Mouse (Mus musculus) CH12.LX (cell line): Measurements from ENCODE around the gene Fam193a. TPM values are rescaled to one million over a fixed set of nuclear protein-coding genes. Genes with fewer than 3 reads are reported as not detected.

Experiments used
- DNase-seq: peaks from one replicate; pipeline ENCODE4 v3.0.0-alpha.2; 2013; ENCODE audit errors: extremely low read depth
- H3K27ac ChIP-seq: 2 replicates; pipeline ENCODE4 v1.5.1; 2012; ENCODE audit warnings: low read depth, mild to moderate bottlenecking, control low read depth, moderate library complexity; ENCODE audit not compliant: insufficient read depth
- H3K27me3 ChIP-seq: replicated peaks from 2 replicates; pipeline ENCODE3; 2012; ENCODE audit warnings: inconsistent platforms
- H3K36me3 ChIP-seq, 2 experiments: replicated peaks in 1 of 2; 2 replicates each; pipeline versions ENCODE3 to v1.6.1; 2012; ENCODE audit warnings: inconsistent platforms in 1 of 2, low read length in 1 of 2, mild to moderate bottlenecking in 1 of 2, mixed read lengths in 1 of 2, moderate library complexity in 1 of 2; ENCODE audit not compliant: control insufficient read depth in 1 of 2, insufficient read depth in 1 of 2
- H3K4me1 ChIP-seq, 2 experiments: 2 replicates each; pipeline ENCODE4 v1.6.1; 2012; ENCODE audit warnings: inconsistent platforms in 1 of 2, moderate library complexity in 1 of 2; ENCODE audit not compliant: insufficient read depth in 2 of 2, control insufficient read depth in 1 of 2
- H3K4me2 ChIP-seq: 2 replicates; pipeline ENCODE4 v1.6.1; 2012; ENCODE audit warnings: low read depth, mild to moderate bottlenecking, control low read depth; ENCODE audit not compliant: poor library complexity, insufficient read depth, severe bottlenecking
- H3K4me3 ChIP-seq, 3 experiments: fragments of 150-350 bp in 1 of 3; sonication (generic) in 1 of 3; replicated peaks in 1 of 3; 2 replicates each; pipeline versions ENCODE3 to v1.5.1; 2011 to 2012; ENCODE audit warnings: low read depth in 2 of 3, low read length in 2 of 3, mild to moderate bottlenecking in 2 of 3, moderate library complexity in 2 of 3, control low read depth in 1 of 3, improper control_type of control experiment in 1 of 3, inconsistent platforms in 1 of 3, mixed read lengths in 1 of 3; ENCODE audit not compliant: poor library complexity in 1 of 3
- H3K79me2 ChIP-seq: replicated peaks from 2 replicates; pipeline ENCODE4 v1.6.1; 2012; ENCODE audit warnings: mild to moderate bottlenecking, moderate library complexity; ENCODE audit not compliant: control insufficient read depth, poor library complexity, insufficient read depth, severe bottlenecking; ENCODE audit errors: extremely low read depth
- H3K9ac ChIP-seq: 2 replicates; pipeline ENCODE4 v1.6.1; 2012; ENCODE audit warnings: low read depth, mild to moderate bottlenecking, control low read depth, moderate library complexity; ENCODE audit not compliant: insufficient read depth
- H3K9me3 ChIP-seq: replicated peaks from 2 replicates; pipeline ENCODE3; 2012; ENCODE audit warnings: low read length, inconsistent platforms, mixed read lengths
- BHLHE40 ChIP-seq: IDR thresholded peaks from 2 replicates; pipeline ENCODE4 v1.6.1; 2011; ENCODE audit warnings: mild to moderate bottlenecking, low read depth, low read length, improper control_type of control experiment
- E2F4 ChIP-seq: IDR thresholded peaks from 2 replicates; pipeline ENCODE4 v1.6.1; 2011; ENCODE audit warnings: low read depth, low read length, improper control_type of control experiment; ENCODE audit not compliant: insufficient replicate concordance
- ELF1 ChIP-seq: IDR thresholded peaks from 2 replicates; pipeline ENCODE4 v1.6.1; 2014; ENCODE audit warnings: low read depth, mild to moderate bottlenecking, inconsistent platforms, low read length, improper control_type of control experiment
- GABPA ChIP-seq: IDR thresholded peaks from 2 replicates; pipeline ENCODE4 v1.6.1; 2012; ENCODE audit warnings: low read depth, low read length, improper control_type of control experiment, inconsistent platforms; ENCODE audit not compliant: insufficient replicate concordance
- HCFC1 ChIP-seq: IDR thresholded peaks from 2 replicates; pipeline ENCODE4 v1.6.1; 2012; ENCODE audit warnings: low read depth, mild to moderate bottlenecking, inconsistent platforms, low read length, improper control_type of control experiment
- JUN ChIP-seq: IDR thresholded peaks from 2 replicates; pipeline ENCODE4 v1.6.1; 2011; ENCODE audit warnings: low read depth, mild to moderate bottlenecking, low read length, improper control_type of control experiment, moderate library complexity; ENCODE audit not compliant: insufficient read depth
- JUND ChIP-seq: conservative IDR thresholded peaks from 2 replicates; pipeline ENCODE4 v1.6.1; 2011; ENCODE audit warnings: low read depth, low read length, improper control_type of control experiment
- MAFK ChIP-seq: IDR thresholded peaks from 2 replicates; pipeline ENCODE4 v1.6.1; 2011; ENCODE audit warnings: low read length, improper control_type of control experiment; ENCODE audit not compliant: insufficient replicate concordance
- MAZ ChIP-seq: IDR thresholded peaks from 2 replicates; pipeline ENCODE4 v1.6.1; 2012; ENCODE audit warnings: low read depth, mild to moderate bottlenecking, inconsistent platforms, low read length, improper control_type of control experiment, moderate library complexity
- MEF2A ChIP-seq: IDR thresholded peaks from 2 replicates; pipeline ENCODE4 v1.6.1; 2014; ENCODE audit warnings: low read depth, mild to moderate bottlenecking, inconsistent platforms, low read length, improper control_type of control experiment, borderline replicate concordance
- NRF1 ChIP-seq: IDR thresholded peaks from 2 replicates; pipeline ENCODE4 v1.6.1; 2014; ENCODE audit warnings: low read depth, mild to moderate bottlenecking, inconsistent platforms, low read length, improper control_type of control experiment, moderate library complexity
- PAX5 ChIP-seq: IDR thresholded peaks from 2 replicates; pipeline ENCODE4 v1.6.1; 2012; ENCODE audit warnings: low read length, inconsistent platforms, mixed read lengths
- POLR2A ChIP-seq: IDR thresholded peaks from 2 replicates; pipeline ENCODE4 v1.6.1; 2011; ENCODE audit warnings: low read depth, mild to moderate bottlenecking, improper control_type of control experiment, low read length
- POLR2AphosphoS2 ChIP-seq: IDR thresholded peaks from 2 replicates; pipeline ENCODE4 v1.6.1; 2011; ENCODE audit warnings: low read depth, low read length, improper control_type of control experiment
- RAD21 ChIP-seq: IDR thresholded peaks from 2 replicates; pipeline ENCODE4 v1.6.1; 2011; ENCODE audit warnings: low read depth, mild to moderate bottlenecking, low read length, improper control_type of control experiment, moderate library complexity
- SIN3A ChIP-seq: IDR thresholded peaks from 2 replicates; pipeline ENCODE4 v1.6.1; 2012; ENCODE audit warnings: low read length, improper control_type of control experiment, inconsistent platforms
- TBP ChIP-seq: conservative IDR thresholded peaks from 2 replicates; pipeline ENCODE4 v1.6.1; 2011; ENCODE audit warnings: low read depth, low read length, improper control_type of control experiment
- UBTF ChIP-seq: IDR thresholded peaks from 2 replicates; pipeline ENCODE4 v1.6.1; 2012; ENCODE audit warnings: low read depth, mild to moderate bottlenecking, inconsistent platforms, low read length, improper control_type of control experiment, moderate library complexity
- USF1 ChIP-seq: IDR thresholded peaks from 2 replicates; pipeline ENCODE4 v1.6.1; 2014; ENCODE audit warnings: low read depth, mild to moderate bottlenecking, inconsistent platforms, low read length, improper control_type of control experiment
- USF2 ChIP-seq: conservative IDR thresholded peaks from 2 replicates; pipeline ENCODE4 v1.6.1; 2011; ENCODE audit warnings: low read depth, low read length, improper control_type of control experiment
- ZC3H11A ChIP-seq: IDR thresholded peaks from 2 replicates; pipeline ENCODE4 v1.6.1; 2012; ENCODE audit warnings: low read depth, mild to moderate bottlenecking, inconsistent platforms, low read length, improper control_type of control experiment
- ZMIZ1 ChIP-seq: IDR thresholded peaks from 2 replicates; pipeline ENCODE4 v1.6.1; 2012; ENCODE audit warnings: low read depth, mild to moderate bottlenecking, inconsistent platforms, low read length, improper control_type of control experiment
- dilution Hi-C: fragments of 300-500 bp; cut with MboI; formaldehyde crosslinking; loops from 2 replicates; pipeline ENCODE4 v1.14.3; 2020; ENCODE audit warnings: low sequenced_read_pairs; ENCODE audit not compliant: extremely low pct_unique_long_range_greater_than_20kb, extremely low pct_ligation_motif_present
- in situ Hi-C: fragments of 300-500 bp; cut with MboI; formaldehyde crosslinking; loops from 3 replicates; pipeline ENCODE4 v1.14.3; 2019; ENCODE audit warnings: low sequenced_read_pairs, low pct_ligation_motif_present, low pct_unique_long_range_greater_than_20kb, mixed read lengths
- polyA plus RNA-seq: library from polyadenylated mRNA; unstranded; fragments of >175 nt; gene quantifications from 2 replicates; pipeline ENCODE4 v1.2.1, GENCODE M21; 2012; ENCODE audit warnings: low read depth; ENCODE audit not compliant: insufficient read length
- total RNA-seq, 2 experiments: library from RNA; depleted of rRNA; stranded (reverse); fragments of 300-350 nt in 1 of 2; fragments of >200 nt in 1 of 2; gene quantifications; 2 replicates each; pipeline ENCODE4 v1.2.3; 2012 to 2014

Fam193a gene
- total and polyA plus RNA-seq, 3 experiments: 3.6 to 19.0 (median 8.5) TPM

- H3K4me2 ChIP-seq: no peak overlapping the region
- H3K27me3 ChIP-seq: no peaks in the 10 kb centered on the region
- H3K4me3 ChIP-seq: no peak overlapping the region
- TF ChIP-seq BHLHE40 (no peak), MAZ (no peak), USF1 (no peak), PAX5 (no peak), MEF2A (no peak), JUN (no peak), USF2 (no peak), UBTF (no peak), ELF1 (no peak), TBP (no peak), POLR2A (no peak), RAD21 (no peak), GABPA (no peak), JUND (no peak), ZC3H11A (no peak)
- TF ChIP-seq, all 38 proteins: peak for 0
- Histone ChIP-seq H3K9me3 (peaks cover 12% of the 10 kb centered on the region), H3K79me2 (peaks cover 38% of the 10 kb centered on the region), H3K9ac (no peak overlapping the region), H3K4me1 (no peaks in the 10 kb centered on the region; a peak in 1 of 4 replicates), H3K36me3 (peaks cover 3 to 13% of the 10 kb centered on the region in 2 experiments), H3K27ac (no peak overlapping the region)
- dilution Hi-C loops (no loop called here), in situ Hi-C loops (no loop called here)
- DNase-seq: no peak
Observed at GRCm38 (mm10) chr5:34381700-34382099, 12.0 kb downstream of the Fam193a start.

GRCm38 (mm10) chr5:34385616-34386015 lies 15.9 kb downstream of the Fam193a start:
- in situ Hi-C loops: no loop called here
- Histone ChIP-seq H3K27me3 (no peaks in the 10 kb centered on the region), H3K4me3 (no peak overlapping the region), H3K9ac (no peak overlapping the region), H3K4me2 (no peak overlapping the region), H3K27ac (no peak overlapping the region), H3K4me1 (no peaks in the 10 kb centered on the region), H3K36me3 (peaks cover 3 to 11% of the 10 kb centered on the region in 2 experiments), H3K79me2 (peaks cover 30% of the 10 kb centered on the region), H3K9me3 (peaks cover 12% of the 10 kb centered on the region)
- dilution Hi-C loops: no loop called here
- DNase-seq: no peak
- TF ChIP-seq UBTF (no peak), MEF2A (no peak), MAFK (no peak), ZC3H11A (no peak), ZMIZ1 (no peak), NRF1 (no peak), ELF1 (no peak), HCFC1 (no peak), POLR2AphosphoS2 (no peak), USF2 (no peak), E2F4 (no peak), MAZ (no peak), JUN (no peak), SIN3A (no peak), BHLHE40 (no peak)
